Mouse (Mus musculus) layer of hippocampus, postnatal 14 days (tissue): ENCODE measurements around the gene Itpa. TPM values are rescaled to one million over a fixed set of nuclear protein-coding genes. Genes with fewer than 3 reads are reported as not detected.

Experiments
- DNase-seq, 2 experiments: peaks; one replicate each; pipeline ENCODE4 v3.0.0; 2021 to 2022; ENCODE audit warnings: low spot score in 2 of 2, mixed read lengths in 1 of 2
- total RNA-seq, 2 experiments: library from RNA; stranded (reverse); gene quantifications; 2 replicates each; pipeline ENCODE4 v1.2.3; 2021

Itpa gene
- total RNA-seq, 2 experiments from 2014 or later = 37.4 to 39.9 TPM

DNA sequence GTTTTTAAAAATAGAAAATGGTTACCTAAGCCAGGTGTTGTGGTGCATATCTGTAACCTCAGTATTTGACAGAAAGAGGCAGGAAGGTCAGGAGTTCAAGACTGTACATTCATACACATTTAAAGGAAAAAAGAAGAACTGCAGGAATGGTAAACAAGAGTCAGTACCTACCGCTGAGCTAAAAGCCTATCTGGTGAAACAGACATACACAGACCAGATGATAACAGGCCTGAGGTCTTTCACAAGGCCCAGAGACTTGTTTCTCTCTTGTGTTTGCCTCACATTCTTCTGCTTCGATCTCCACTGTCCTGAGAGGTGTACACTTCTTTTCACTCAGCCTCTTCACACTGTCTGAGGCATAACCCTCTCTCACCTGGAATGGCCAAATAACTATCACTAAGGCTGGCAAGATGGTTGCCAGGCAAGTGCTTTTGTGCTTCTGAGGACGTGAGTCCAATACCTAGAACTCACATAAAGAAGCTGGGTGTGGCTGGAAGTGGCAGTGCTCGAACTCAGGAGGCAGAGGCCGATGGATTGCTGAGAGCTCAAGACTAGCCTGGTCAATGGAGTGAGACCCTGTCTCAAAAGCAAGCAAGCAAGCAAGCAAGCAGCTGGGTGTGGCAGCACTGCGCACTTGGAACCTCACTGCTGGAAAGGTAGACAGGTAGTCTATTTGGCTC is 11.6 kb upstream of the Itpa start:
- DNase-seq = no peak

- DNase-seq = no peak
Observed at GRCm38 (mm10) chr2:130656536-130656935, 10.9 kb upstream of the Itpa start.

- peak; percentile 58 to 79 for DNase-seq
Observed at GRCm38 (mm10) chr2:130657541-130657940, 9.9 kb upstream of the Itpa start.

DNA sequence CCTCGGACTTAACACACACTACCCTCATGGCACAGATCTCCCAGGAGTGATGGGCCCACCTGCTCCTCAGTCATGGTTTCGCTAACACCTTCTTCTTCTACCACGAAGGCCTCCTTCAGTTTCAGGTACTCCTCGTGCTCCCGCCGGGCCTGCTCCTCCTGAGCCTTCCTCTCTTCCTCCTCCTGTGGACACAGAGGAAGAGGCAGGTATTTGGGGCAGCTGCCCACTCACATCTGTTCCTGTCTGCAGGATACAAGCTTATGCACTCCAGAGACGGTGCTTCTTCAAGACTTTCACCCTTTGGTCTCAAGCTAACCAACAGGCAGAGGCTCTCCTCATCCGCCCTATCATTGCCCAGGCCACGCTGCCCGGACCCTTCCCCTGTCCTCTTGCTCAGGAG is 8.9 kb upstream of the Itpa start:
- DNase-seq = no peak

DNA sequence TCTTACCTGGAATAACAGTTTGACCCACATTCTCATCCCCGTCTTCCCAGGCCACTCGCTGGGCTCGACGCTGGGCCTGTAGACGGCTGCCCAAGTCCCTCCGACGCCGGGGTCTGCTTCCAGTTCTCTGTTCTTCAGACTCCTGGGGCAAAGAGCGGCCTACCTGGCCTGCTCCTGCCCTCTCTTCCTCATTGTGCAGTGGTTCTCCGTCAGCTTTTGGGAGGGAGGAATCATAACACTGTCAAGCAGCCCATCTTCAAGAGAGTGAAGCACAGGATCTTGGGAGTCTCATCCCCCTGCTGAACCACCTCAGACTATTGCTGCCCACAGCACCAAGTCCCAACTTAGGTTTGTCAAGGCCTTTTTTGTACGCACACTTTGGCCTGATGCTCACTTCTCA is 4.1 kb upstream of the Itpa start:
- no peak for DNase-seq

- peak; percentile 96 to 97 for DNase-seq
Observed at GRCm38 (mm10) chr2:130664102-130664701, 3.2 kb upstream of the Itpa start, which contains the start of gene Ddrgk1. Ddrgk1 (minus strand) TSS chr2:130664659.

GRCm38 (mm10) chr2:130677211-130677610 is 9.8 kb downstream of the Itpa start:
- DNase-seq = no peak

DNA sequence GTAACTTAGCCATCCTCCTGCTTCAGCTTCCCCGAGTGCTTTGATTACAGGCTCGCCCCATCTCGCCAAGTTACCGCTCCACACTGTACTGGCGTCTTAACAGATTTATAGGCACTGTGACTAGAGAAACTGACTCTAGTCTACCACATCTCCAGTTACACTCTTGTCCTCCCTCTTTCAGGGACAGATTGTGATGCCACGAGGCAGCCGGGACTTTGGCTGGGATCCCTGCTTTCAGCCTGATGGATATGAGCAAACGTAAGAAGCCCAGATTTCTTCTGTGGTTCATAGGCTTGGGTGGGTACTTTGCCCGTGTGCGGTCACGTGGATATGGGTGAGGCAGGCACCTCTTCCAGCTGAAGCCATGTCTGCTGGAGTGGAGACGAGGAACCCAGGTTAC is 11.7 kb downstream of the Itpa start:
- peak in 1 of 2 experiments; percentile 55 for DNase-seq

GRCm38 (mm10) chr2:130679899-130680298 is 12.5 kb downstream of the Itpa start:
- DNase-seq = no peak

GRCm38 (mm10) chr2:130681531-130681930 is 14.1 kb downstream of the Itpa start:
- DNase-seq = no peak

GRCm38 (mm10) chr2:130685426-130685825 is 18.0 kb downstream of the Itpa start:
- no peak for DNase-seq

GRCm38 (mm10) chr2:130689011-130689410 is 21.6 kb downstream of the Itpa start:
- no peak for DNase-seq

DNA sequence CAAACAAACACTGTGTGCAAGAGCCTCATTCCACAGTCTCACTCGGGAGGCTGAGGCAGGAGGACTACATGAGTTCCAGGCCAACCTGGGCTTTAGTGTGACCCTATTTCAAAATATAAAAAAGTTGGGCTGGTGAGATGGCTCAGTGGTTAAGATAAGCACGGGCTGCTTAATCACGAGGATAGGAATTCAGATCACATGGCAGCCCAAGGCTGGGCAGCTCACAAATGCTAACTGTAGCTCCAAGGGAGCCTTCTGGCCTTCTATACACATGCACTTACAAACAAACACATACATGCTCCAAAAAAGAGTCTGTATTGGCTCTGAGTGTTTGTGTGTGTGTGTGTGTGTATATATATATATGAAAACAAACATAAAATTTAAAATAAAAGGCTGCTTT is 26.2 kb downstream of the Itpa start:
- DNase-seq = no peak

GRCm38 (mm10) chr2:130696700-130697152 is 29.3 kb downstream of the Itpa start:
- no peak for DNase-seq

GRCm38 (mm10) chr2:130697153-130697810 is 29.9 kb downstream of the Itpa start, which contains the start of gene Slc4a11:
Slc4a11 (minus strand) TSS chr2:130697519.
- no peak for DNase-seq

GRCm38 (mm10) chr2:130697821-130698266 is 30.4 kb downstream of the Itpa start:
- no peak for DNase-seq

DNA sequence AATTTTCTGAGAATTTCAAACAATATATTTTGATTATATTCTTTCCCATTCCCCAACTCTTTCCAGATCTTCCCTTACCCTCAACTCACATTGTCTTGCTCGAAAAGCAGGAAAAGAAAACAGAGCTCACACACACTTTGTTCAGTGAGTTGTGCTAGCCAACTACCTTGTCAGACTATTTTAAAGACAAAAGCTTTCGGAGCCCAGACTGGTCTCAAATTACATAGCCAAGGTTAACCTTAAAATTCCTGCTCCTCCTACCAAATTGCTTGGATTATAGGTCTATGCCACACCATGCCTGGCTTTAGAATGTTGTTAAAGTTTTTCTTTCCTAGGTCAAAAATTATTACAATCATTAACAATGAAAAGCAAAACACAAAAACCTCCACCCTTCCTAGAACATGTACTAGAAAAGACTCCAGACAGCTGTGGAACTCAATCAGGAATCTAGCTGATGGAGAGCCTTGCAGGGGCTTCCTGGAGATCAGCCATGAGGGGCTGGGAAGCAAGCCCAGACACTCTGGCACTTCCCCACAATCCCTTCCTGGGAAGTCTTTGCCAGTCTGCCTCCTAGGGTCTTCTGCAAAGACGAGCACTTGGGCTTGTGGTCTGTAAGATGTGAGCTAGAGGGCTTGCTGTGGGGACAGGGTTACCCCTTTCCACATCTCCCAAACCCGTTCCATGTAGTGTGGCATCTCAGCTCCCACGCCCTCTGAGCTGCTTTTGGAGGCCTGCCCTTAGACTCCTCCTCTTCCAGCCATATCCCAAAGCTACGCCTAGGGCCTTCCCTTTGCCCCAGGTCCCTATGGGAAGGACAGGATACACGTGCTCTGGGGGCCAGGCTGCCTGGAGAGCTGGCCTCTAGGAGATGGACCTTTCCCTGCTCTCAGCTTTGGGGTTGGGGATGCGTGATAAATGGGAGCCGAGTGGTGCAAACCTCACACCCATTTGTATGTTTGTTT is 36.9 kb downstream of the Itpa start:
- DNase-seq = no peak

DNA sequence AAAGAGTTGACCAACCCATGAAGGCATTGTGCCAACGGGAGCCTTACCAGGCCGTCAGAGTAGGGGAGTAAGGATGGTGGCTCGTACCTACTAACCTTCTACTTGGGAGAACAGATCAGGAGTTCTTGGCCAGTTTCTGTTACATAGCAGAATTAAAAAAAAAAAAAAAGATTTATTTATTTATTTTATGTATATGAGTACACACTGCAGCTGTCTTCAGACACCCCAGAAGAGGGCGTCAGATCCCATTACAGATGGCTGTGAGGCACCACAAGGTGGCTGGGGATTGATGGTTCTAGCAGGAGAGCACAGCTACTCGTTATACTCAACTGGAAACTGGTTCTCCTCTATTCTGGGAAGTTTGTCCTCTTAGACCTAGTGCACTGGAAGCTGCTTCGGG is 37.8 kb downstream of the Itpa start:
- DNase-seq = no peak

DNA sequence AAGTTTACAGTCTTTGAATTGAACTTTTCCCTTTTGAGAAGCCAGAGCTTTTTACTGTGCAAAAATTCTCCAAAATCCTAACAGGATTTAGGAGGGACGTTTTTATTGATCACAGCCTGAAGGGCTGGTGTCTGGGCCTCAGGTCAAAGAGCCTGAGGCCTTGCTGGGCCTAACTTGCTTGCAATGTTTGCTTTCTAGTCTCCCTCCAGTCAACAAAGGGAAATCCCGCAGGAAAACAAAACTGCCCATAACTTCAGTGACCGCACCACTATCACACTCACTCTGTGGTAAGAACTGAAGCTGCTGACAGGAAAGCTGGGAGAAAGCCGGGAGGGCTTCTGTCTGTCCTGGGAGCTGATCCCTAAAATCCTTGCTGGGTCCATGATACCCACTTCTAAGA is 39.2 kb downstream of the Itpa start:
- no peak for DNase-seq

- DNase-seq = no peak
Observed at GRCm38 (mm10) chr2:130707057-130707456, 39.6 kb downstream of the Itpa start.

DNA sequence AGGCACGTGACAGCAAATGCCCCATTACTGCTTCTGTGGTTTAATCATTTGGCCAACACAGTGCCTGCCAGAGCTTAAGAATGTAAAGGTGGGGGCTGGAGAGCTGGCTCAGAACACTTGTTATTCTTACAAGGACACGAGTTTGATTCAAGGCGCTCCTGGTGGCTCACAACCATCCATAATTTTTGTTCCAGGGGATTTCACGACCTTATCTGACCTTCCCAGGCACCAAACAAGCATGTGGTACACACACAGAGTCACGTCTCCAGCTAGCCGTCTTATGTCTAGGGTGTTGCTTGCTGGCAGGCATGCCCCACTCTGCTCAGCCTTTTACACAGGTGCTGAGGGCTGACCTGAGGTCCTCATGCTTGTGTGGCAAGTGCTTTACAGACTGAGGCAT is 50.5 kb downstream of the Itpa start:
- DNase-seq = no peak
